Mouse (Mus musculus): ENCODE data around the gene Tbc1d22b.

GRCm38 (mm10) chr17:29525613-29526012 is 24.0 kb upstream of the Tbc1d22b start:
- no peak; the same call in 1 of the 2 replicates for TF ChIP-seq RAD21 (IDR thresholded peaks at IDR 0.05; ENCODE audit: low read depth, low read length)
- no peak for TF ChIP-seq UBTF (IDR thresholded peaks at IDR 0.05; ENCODE audit: borderline replicate concordance, insufficient read depth, low read depth, low read length)
- TF ChIP-seq CTCF (IDR thresholded peaks at IDR 0.05 in 2 of 3, conservative IDR thresholded peaks at IDR 0.05 in 1 of 3; ENCODE audit: control insufficient read depth in 1 of 3, insufficient read depth in 1 of 3, low read depth in 2 of 3, low read length in 3 of 3, poor library complexity in 1 of 3, severe bottlenecking in 1 of 3) = peak in 2 of 3 experiments; percentile 28 to 38; a peak in 3 of 6 replicates
- no peak for TF ChIP-seq POLR2A (IDR thresholded peaks at IDR 0.05; ENCODE audit: control insufficient read depth in 1 of 2, insufficient read depth in 1 of 2, low read depth in 1 of 2, low read length in 2 of 2, poor library complexity in 1 of 2)
- no peak for TF ChIP-seq POLR2AphosphoS2 (IDR thresholded peaks at IDR 0.05; ENCODE audit: low read length)
- no peak for TF ChIP-seq EP300 (IDR thresholded peaks at IDR 0.05; ENCODE audit: low read depth in 1 of 2, low read length in 2 of 2)
- TF ChIP-seq NELFE (IDR thresholded peaks at IDR 0.05; ENCODE audit: low read depth, low read length) = no peak

Measured in MEL (cell line).